Mouse (Mus musculus): ENCODE measurements at regions not wholly inside any gene's neighbourhood (a gene's known extent, or its start where the extent isn't known, plus 50 kb on each side); places are given as distances from the start of the nearest gene placed in this dataset.

GRCm38 (mm10) chr15:12066857-12067211, 50.8 kb upstream of the Zfr start:
- DNase-seq: no peak

GRCm38 (mm10) chr15:12066176-12066856, 51.3 kb upstream of the Zfr start:
- peak; percentile 33 for DNase-seq

GRCm38 (mm10) chr15:12054870-12055269, 58.1 kb upstream of the Sub1 start:
- DNase-seq: no peak

DNA sequence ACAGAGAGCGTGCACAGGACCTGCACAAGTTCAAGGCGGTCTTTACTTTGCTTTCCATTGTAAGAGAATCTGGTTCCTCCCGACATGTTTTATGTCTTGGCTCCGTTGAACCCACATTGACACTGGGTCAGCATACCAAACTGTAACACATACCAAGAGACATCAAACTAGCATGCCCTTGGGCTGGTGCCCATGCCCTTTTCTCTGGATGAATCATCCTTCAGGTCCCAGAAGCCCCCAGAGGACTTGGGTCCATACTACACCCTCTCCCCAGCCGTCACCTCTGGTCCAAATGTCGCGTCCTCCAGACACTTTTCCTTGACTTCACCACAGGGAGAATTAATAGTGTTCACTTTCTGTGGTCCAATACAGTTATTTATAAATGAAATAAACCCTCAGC, 56.8 kb upstream of the Sub1 start:
- DNase-seq: no peak

GRCm38 (mm10) chr15:12048965-12049364, 52.2 kb upstream of the Sub1 start:
- no peak for DNase-seq

GRCm38 (mm10) chr15:12048214-12048507, 51.4 kb upstream of the Sub1 start:
- no peak for DNase-seq

DNA sequence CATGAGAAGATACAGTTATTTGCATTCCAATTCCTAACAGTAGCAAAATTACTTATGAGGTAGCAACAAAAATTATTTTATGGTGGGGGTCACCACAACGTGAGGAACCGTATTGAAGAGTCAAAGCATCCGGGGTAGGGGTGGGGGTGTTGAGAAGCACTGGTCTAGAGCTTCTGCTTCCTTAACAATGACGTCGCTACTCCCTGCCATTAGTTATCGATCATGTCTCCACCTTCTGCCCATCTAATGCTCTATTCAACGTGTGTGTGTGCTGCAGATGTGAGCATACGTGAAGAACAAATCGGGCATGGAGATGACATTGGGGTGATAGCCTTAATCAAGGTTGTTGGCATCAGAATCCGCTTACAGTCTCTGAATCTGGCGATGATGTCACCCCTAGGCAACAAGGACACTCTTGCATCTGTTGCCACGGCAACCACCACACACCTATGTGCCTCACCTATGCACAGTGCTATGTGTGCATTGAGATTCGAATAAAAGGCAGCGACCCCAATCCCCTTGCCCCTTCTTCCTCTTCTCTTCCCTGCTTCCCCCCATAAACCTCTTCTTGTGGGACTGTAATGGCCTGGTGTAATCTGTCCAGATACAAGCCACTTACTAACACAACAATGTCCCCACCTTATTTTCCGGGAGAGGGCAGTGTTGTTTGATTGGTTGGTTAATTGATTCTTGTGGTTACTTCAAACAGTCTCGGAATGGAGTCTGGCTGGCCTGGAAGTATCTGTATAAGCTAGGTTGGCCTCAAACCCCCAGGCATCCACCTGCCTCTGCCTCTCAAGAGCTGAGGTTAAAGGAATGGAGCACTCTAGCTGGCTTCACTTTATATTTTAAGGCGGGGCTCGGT, 50.8 kb upstream of the Sub1 start:
- DNase-seq: no peak
